Mouse (Mus musculus) gastrocnemius, postnatal 25 days (tissue): ENCODE data around the gene Prickle1. TPM values are rescaled to one million over a fixed set of nuclear protein-coding genes. Genes with fewer than 3 reads are reported as not detected.

Experiments
- DNase-seq: peaks from one replicate; pipeline ENCODE4 v3.0.0; 2022
- long read RNA-seq, 2 experiments: library from polyadenylated mRNA; stranded (forward); transcript quantifications; one replicate each; pipeline ENCODE4 v2.0.0; 2021
- total RNA-seq, 2 experiments: library from RNA; stranded (reverse); gene quantifications; 1 replicate in 1 of 2; 2 replicates in 1 of 2; pipeline ENCODE4 v1.2.3; 2021

Prickle1 gene
- 1 to 10 TPM; 4.1 to 4.3 TPM for total RNA-seq
- long read RNA-seq, experiment 1, partial matches to known transcripts = 0 of 5 reads
- long read RNA-seq, experiment 1, other reads (novel, unspliced or antisense) = 5 of 5 reads
- long read RNA-seq, experiment 2, partial matches to known transcripts = 0 of 6 reads
- long read RNA-seq, experiment 2, other reads (novel, unspliced or antisense) = 6 of 6 reads

DNA sequence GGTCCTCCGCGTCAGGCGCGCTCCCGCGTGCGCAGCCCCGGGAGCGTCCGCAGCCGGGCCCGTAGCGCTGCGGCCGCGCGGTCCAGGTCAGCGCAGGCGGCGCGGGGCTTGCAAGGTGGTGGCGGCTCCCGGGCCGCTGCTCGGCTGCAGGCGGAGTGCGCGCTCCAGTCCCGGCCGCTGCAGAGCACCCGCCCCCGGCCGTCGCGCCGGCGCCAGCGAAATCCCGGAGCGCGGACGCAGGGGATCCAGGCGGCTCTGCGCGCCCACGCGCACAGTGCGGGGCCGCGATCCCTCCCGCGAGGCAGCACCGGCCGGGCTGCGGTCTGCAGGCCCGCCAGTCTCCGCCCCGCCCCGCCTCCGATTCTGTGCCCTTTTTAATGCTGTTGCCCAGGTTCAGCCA is at the start of gene Prickle1:
Prickle1 (minus strand) TSS at position 146 of the 400 bp plus-strand sequence.
- peak; percentile 92 for DNase-seq

DNA sequence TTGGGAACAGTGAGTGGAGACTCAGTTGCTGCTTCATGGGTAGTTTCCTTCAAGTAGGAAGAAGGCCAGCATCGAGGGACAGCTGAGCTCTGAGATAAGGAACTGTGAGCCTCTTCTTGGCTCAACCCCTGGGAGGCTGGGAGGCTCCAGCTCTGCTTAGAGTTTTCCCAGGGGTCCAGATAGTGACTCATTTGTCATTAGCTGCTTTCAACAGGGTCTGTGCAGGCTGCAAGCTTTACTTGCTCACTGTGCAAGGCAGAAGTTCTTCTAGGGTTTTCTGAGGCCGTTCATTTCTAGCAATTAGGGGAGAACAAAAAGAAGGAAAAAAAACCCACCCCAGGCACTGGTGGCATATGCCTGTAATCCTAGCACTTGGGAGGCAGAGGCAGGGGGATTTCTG is 44.5 kb upstream of the Prickle1 start:
- DNase-seq = no peak

DNA sequence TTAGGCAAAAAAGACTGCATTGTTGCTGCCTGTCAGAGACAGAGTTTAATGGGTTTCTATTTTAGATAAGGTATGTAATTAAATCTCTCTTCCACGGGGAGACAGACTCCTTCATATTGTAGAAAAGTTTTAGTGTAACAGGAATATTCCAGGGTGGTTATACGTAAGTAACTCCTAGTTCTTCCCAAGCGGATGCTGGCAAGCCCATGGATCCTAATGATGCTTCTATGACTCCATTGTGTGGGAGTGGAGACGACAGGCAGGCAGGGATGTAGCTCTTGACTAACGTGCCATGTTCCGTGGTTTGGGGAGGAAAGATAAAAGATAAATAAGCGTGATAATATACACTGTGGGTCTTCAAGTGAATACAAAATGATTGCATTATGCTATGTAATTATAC is 41.3 kb upstream of the Prickle1 start:
- no peak for DNase-seq

DNA sequence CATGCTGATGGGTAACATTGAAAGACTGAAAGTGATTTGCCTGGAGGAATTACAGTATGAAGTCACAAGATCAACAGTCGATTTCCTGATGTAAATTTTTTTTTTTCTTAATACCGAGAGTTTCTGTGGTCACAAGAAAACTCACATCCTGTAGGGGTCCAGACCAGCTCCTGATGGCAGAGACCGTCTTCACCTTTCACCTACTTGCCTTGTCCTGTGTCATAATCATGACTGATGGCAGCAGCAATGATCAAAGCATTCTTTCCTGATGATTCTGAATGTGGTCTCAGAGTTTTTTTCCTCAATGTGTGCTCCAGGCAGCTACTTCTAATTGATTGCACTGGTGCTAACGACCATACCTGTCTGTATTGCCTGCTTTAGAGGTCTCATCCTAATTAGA is 39.9 kb upstream of the Prickle1 start:
- DNase-seq = no peak

DNA sequence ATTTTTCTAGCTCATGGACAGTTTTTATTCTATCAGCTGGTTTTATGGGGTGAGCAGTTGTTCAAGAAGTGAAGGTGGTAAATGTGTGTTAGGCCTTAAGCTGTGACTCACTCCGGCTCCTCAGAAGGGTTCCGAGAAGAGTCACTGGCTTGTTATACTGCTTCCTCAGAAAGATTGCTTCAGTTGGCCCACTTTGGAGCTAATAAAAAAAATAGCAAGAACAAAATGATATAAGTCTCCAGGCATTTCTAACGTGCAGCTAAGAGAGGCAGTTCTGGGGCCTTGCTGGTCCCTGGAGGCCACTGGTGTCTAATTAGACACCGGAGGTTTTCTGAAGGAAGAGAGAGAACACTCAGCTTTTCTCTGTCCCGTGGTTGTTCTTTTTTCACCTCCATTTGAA is 38.8 kb upstream of the Prickle1 start:
- no peak for DNase-seq

DNA sequence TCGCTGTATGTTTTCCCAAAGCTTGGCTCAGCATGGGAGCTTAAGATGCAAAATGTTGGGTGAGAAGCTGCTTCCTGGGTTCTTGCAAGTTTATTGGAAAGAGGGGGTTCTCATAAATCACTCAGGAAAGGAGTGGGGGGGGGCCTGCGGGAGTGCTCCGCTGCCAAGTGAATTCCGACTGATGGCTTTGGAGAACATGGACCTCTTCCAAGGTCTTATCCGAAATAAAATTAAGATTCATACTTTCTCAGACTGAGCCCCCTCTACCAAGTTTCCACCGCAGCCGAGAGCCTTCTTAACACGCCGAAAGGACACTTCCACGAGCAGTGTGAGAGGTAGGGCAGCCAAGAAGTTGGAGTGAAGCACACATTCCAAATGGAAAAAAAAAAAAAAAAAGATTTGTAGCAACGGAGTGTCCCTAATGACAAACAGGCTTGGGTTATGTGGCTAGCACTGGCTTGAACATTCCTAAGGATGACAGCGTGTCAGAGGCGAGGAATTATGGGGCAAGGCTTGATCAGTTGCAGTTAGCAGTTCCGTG is 34.4 kb upstream of the Prickle1 start:
- no peak for DNase-seq

DNA sequence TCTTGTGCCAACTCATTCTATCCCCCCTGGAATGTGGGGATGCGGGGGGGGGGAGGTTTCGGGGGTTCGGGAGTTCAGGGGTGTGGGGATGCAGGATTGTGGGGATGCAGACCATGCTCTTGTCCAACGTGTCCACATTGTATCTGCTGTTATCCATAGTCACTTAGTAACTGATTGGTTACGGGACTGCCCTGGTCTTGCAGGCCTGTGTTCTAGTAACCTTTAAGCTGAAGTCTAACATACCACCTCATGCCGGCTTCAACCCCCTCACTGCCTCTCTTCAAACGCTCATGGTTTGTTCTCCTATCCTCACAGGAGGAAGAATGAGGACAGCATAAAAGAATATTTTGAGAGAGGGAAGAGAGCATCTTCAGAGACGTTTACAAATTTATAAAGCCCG is 33.5 kb upstream of the Prickle1 start:
- DNase-seq = no peak

DNA sequence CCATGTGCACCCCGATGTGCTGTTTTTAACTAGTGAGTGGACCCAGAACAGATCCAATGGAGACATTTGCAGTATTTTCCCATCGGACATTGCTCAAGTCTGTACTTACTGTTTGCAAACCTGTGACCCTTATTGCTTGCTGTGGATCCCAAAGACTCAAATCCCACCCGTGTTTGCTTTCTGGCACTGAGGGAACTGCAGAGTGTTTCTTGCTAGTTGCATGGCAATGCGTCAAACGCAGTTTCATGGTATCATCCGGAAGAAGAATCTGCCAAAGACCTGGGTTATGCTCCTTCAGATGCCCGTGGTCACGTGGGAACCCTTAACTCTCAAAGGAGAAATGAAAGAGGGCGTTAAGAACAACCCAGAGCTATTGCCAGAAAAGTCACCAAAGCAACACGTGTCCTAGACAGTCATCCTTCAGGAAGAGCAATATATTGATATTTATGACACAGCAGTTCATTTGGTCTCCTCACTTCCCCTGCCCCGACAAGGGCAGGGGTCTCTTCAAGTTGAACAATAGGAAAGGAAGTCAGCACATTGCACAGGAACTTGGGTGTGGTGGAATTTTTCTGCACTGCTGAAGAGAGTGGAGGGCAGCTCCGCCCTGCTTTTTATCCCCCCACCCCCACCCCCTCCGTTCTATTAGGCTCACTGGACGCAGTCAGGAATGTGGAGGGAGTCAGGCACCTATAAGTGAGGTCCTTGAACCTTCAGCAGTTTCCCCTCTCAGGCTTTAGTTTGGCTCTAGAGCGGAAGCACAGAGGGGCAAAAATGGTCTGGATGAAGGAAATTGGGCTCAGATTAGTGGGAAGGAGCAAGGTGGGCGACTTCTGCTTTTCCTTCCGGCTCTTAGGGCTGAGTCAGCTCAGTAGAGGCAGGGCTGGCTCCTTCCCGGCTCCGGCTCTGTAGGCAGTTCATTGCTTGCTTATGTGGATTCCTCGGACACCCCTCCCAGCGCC is 32.4 kb upstream of the Prickle1 start:
- no peak for DNase-seq

DNA sequence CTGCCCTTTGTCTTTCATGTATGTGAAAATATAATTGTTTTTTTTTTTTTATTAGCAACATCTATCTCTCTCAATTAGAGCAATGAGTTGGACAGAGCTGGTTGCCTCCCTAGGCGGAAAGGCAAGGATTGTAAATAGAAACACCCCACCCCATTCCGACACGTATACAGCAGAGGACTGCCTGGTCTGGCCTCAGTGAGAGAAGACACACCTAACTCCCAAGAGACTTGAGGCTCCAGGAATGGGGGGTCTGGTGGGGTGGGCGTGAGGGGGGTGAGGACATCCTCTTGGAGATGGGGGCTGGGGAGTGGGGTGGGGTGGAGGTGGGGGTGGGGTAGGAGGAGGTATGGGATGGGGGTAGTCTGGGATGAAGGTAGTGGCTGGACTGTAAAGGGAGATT is 23.9 kb upstream of the Prickle1 start:
- DNase-seq = no peak

DNA sequence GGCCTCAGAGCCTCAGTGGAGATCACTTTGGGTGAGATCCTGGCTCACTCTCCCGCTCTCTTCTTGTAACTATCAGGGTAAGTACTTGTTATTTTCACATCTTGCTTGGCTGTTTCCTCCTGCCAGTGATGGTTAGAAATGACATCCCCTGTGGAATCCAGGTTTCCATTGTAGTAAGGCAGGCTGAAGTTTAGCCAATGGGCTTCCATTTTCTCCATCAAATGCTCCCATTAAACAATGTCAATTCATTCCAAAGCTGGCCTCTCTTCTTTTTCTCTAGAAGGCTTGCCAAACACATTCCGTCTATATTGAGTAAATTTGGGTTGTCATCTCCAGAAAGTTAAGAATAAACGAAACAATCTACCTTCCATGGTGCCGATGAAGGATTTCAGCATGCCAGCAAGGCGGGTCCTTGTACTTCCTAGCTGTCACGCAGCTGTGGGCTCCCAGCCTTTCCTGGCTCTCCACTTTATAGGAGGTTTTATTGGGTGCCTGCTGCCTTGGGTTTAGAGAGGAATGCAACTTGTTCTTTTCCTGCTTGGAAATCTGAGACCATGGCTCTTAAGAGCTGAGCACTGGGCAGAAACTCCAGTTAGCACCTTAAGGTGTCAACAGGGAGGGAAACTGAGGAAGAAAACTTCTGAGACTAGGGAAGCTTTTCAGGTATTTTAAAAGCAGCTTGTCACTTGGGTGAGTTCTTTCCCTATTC is 22.9 kb upstream of the Prickle1 start:
- no peak for DNase-seq

DNA sequence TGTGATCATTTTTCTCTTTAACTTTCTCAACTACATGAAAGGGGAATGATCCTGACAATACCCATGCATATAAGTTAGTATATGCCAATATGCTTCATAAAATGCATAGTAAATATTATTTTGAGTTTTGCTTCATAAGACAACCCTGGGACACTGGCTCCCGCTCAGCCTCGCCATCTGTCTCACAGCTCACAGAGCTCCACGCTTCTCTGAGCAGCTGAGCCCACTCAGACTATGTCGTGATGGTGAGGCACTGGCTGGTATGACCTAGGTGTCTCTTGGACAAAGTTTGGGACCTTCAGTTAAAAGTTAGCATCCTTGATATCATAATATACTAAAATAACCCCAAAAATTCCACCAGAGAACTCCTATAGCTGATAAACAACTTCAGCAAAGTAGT is 20.6 kb upstream of the Prickle1 start:
- DNase-seq = no peak

DNA sequence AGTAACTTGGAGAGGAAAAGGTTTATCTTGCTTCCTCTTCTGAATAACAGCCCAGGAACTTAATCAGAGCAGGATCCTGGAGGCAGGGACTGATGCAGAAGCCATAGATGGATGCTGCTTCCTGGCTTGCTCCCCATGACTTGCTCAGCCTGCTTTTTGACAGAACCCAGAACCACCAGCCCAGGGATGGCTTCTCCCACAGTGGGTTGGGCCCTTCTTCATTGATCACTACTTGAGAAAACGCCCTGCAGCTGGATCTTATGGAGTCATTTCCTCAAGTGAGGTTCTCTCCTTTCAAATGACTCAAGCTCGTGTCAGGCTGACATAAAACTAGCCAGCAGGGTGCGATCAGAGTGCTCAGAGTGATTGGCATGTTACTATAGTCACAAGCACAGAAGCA is 19.3 kb upstream of the Prickle1 start:
- no peak for DNase-seq

DNA sequence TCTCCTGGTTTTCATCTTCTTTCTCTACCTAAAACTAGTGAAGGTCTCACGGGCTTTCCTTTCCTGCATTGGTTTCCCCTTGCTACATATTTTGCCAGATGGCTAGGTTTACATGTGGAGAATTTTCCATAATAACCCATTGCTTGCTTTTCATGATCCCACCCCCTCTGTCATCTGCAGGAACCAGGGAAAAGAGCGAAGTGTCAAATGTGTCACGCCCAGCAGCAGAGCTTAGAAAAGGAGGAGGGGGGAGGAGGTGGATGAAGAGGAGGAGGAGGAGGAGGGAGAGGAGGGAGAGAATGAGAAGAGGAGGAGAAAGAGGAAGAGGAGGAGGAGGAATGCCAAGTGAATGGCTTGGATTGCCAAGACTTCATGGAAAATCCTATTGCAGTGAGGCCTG is 17.9 kb upstream of the Prickle1 start:
- no peak for DNase-seq

DNA sequence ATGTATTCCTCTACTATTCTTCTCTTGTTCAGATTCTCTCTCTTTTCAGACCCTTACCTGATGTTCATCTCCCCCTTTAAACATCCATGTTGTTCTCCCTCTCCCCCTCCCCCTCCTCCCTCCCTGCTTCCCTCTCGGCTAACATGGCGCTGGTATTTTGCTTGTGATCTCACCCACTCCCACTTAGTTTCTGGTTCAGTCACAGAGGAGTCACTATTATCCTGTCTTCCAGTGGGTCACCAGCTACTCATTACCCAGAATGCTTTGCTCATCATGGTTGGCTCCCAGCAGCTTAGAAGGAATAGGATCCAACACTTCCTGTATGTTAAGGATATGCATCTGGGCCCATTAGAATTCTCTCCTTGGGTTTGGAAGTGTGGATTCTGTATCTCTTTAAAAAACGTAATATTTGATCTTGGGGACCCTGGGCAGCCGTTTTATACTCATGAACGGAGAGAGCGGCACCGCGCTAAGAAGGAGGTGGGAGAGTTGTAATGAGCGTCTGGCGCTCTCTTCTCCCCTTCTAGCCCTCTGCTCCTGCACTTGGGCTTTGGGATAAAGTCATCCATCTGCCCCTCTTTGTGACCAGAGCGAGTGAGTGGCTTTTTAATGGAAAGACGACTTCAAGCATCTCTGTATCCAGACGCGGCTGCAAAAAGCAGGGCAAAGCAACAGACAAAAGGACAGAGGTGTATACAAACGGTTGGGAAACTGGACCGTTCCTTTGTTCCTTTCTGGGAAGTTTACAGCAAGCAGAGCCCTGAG is 16.0 kb upstream of the Prickle1 start:
- no peak for DNase-seq

DNA sequence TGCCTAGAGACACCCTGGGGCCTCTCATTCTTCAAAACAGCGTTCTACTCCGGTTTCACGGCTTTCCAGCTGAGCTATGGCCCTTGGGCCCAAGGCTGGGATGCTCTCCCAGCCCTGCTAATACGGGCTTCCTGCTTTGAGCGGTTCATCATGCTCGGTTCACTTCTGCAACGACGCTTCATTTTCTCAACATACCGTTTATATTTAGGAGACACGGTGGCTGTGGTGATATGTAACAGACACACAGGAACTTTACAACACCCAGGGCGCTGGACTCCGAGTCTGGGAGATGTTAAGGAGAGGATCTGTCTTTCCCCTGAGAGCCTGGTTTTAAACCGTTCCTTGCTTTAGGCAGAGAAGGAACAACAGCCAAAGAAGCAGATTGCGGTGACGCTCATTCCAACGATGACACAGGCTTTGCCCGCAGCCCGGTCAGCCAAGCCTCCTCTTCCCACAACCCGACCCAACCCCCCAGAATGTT is 15.1 kb upstream of the Prickle1 start:
- DNase-seq = no peak

DNA sequence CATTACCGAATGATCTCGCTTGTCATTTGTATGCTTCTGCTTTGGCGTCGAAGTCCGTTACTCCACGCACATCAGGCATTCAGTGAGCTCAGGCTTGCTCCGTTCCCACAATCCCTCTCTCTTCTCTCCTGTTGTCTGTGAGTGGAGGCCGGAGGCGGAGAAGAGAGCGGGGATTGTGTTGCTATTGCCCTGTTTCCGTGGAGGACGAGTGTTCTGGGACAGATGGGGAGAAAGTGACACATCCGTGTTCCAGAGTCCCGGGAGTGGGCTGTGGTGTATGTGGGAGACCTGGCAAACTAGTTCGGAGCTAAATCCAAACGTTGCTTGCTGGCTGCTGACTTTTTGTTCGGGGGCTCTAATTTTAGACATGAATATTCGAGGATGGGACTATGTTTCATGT is 14.6 kb upstream of the Prickle1 start:
- no peak for DNase-seq

DNA sequence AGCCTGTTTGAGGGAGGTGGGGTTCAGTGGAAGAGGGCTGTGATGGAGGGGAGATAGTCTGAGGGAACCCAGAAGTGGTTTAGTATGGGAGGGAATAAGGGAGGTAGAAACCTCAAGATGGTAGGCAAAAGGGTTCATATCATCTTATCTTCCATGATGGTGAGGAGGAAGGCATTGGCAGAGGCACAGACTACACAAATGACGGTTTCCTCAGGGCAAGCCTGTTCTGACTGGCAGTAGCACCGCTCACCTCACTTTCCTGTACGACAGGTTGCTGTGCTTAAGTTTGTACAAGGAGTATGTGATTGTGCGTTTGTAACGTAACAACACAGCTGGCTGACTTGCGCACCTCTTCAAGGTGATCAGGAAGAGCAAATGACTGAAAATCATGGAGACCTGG is 7.2 kb upstream of the Prickle1 start:
- DNase-seq = no peak

DNA sequence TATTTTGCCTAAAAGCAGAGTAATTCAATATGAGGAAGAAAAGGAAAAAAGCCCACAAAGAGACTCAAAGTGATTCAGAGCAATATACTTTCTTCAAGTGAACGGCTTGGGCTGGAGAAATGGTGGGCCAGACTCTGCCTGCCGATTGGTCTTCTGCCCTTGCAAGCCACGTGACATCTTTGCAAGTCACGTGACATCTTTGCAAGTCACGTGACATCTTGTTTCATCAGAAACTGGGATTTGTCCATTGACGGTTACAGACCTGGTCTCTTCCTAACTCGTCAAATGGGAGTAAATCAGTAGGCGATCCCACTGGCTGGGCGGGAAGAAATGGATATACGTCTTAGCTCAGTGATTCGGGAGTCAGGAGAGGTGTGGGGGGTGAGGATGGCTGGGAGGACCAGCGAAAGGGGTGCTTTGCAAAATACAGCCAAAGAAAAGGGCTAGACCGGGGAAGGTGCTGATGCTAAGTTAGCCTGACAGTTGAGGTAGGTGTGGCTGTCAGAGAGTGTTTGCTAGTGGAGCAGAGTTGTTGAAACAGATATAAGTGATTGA is 5.8 kb upstream of the Prickle1 start:
- no peak for DNase-seq

DNA sequence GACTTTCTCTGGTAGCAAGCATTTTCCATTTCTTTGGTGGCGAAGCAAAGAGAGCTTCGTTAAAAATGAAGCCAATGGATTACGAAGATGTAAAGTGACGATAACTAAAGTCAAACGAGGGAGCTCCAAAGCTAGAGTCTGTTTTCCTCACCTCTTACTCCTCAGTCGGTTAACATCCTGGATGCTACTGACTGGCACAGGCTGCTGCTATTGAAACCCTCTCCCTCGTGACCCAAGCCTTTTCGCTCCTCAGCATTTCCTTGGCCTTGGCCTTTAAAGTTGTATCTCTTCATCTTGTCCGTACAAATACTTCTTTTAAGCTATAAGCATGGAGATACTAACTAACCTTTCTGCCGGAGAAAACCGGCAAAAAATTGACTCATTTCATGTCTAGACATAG is 1.3 kb upstream of the Prickle1 start:
- no peak for DNase-seq

DNA sequence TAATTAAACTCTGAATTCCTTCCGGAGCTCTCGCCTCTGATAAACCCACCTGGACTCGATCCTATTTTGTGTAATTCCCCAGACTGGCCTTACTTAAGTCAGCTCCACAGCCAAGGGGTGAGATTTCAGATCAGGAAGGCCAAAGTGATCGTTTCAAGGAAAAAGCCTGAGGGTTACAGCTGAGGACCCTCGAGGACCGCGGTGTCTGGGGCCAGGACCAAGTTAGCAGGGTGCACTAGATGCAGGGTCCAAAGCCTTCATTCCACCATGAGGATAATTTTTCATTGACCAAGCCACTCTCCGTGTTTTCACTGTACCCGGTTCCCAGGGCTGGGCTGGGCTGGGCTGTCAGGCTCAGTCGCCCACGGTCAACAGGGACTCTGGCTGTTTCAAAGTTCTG is 594 bp upstream of the Prickle1 start:
- peak; percentile 77 for DNase-seq

DNA sequence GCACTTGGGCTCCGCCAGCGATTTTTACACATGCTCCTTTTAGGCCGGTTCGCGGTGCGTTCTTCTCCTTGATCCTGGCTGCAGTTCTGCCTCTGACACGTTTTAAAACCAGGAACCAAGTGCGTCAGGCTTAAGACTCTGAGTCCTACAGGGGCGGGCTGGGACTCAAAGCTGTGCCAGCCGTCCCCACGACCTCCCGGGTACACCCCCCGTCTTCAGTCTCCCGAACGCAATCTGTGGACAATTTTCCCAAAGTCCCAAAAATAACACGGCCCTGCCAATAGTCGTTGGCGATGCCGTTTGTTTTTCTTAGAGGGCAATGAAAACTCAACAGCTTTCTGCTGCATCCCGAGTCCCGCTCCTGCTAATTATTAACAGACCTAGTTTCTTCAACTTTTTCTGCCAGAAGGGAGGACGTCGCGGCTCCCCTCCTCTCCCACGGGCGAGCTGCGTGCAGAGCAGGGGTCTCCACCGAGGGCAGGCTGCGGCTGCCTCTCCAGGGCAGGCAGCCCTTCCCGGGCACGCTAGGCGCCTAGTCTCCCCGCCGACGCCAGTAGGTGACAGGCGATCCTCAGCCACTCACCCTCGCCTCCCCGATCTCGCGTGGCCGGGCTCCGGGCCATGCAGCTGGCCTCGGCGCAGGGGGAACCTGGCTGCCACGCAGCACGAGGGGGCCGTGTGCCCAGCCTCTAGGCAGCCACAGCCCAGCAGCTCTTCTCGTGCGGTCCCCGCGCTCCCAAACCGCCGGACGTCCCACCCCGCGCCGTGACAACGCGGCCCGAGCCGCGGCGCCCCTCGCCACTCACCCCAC is 598 bp downstream of the Prickle1 start:
- DNase-seq = peak; percentile 26
